Comparison of ENCODE assay signal across 9 mouse cellular contexts in genomic region chr10:117860958-117861357, GRCm38 (mm10). TPM values are rescaled to one million over a fixed set of nuclear protein-coding genes. Genes with fewer than 3 reads are reported as not detected.
A peak's percentile ranks its signal among the peaks of the same experiment; 100 is the strongest.
DNase-seq lines count a peak whose midpoint lies in the region; ATAC-seq and TF ChIP-seq lines count a peak whose summit lies in the region.
"Had no signal": no experiment of that assay in that cellular context is flagged by ENCODE, and none has a peak within 500 bp of the region (broad histone marks: within the 10 kb centered on the region; RNA-seq: fewer than 3 reads in every experiment).

No protein-coding gene starts in this region.

- peak; percentile 54 to 67 for DNase-seq in CD8-positive naive resting alpha-beta T cell, adult 2 months (ENCODE audit: low read depth in 2 of 2, low spot score in 2 of 2)
- DNase-seq in lung, adult 2 months: no peak
- peak; percentile 49 for DNase-seq in spleen, adult 12 weeks (ENCODE audit: low spot score)
- no peak for DNase-seq in cerebellum, postnatal 36 days
- DNase-seq in midbrain, embryonic 14.5 days: no peak
- no peak for DNase-seq in c-Kit-positive CD71-positive TER-119-positive erythroid progenitor cells, embryonic 14.5 days (ENCODE audit: low spot score)
- DNase-seq: kidney, adult 18-20 months had no signal

- no peak for ATAC-seq in midbrain, embryonic 14.5 days (ENCODE audit: low FRiP score, low TSS enrichment)
- no peak for ATAC-seq in frontal cortex, adult (ENCODE audit: low TSS enrichment)

- peak overlapping the region; percentile 64 for H3K4me3 ChIP-seq in bone marrow, adult 2 months (replicated peaks; ENCODE audit: control insufficient read depth, low read depth, low read length)
- peak overlapping the region; percentile 19 for H3K4me3 ChIP-seq in lung, adult 2 months (replicated peaks; ENCODE audit: extremely low read depth, low read depth, low read length)
- no peak overlapping the region for H3K4me3 ChIP-seq in midbrain, embryonic 14.5 days (replicated peaks; ENCODE audit: low read depth, low read length)

- no peak overlapping the region for H3K9ac ChIP-seq in midbrain, embryonic 14.5 days (replicated peaks; ENCODE audit: low read length)

- peaks cover 8% of the 10 kb centered on the region for H3K4me1 ChIP-seq in bone marrow, adult 2 months (ENCODE audit: control insufficient read depth, insufficient read depth, low read length)
- H3K4me1 ChIP-seq in lung, adult 2 months (ENCODE audit: control insufficient read depth, insufficient read depth, low read length): 0 out of 2 replicates have a peak, but pooled peaks cover 2% of the 10 kb centered on the region
- H3K4me1 ChIP-seq in midbrain, embryonic 14.5 days (ENCODE audit: control insufficient read depth, insufficient read depth, low read length): no peaks in the 10 kb centered on the region

- no peak for TF ChIP-seq CTCF in bone marrow, adult 2 months (IDR thresholded peaks at IDR 0.05; ENCODE audit: control insufficient read depth, insufficient read depth, low read length)
- no peak for TF ChIP-seq CTCF in lung, adult 2 months (IDR thresholded peaks at IDR 0.05; ENCODE audit: insufficient read depth, low read length)

- H3K27me3 ChIP-seq in midbrain, embryonic 14.5 days (ENCODE audit: control insufficient read depth, insufficient read depth, low read length): no peaks in the 10 kb centered on the region

- 2% methylated on average over 16 of the region's 16 CpGs for WGBS in bone marrow, adult 2 months
- WGBS in lung, adult 2 months: 44% methylated on average over 16 of the region's 16 CpGs
- 87% methylated on average over 16 of the region's 16 CpGs for WGBS in midbrain, embryonic 14.5 days

- H3K27ac ChIP-seq in bone marrow, adult 2 months (ENCODE audit: control insufficient read depth, insufficient read depth, low read depth, low read length, poor library complexity): peak overlapping the region; percentile 90
- H3K27ac ChIP-seq in midbrain, embryonic 14.5 days (replicated peaks; ENCODE audit: low read depth, low read length): no peak overlapping the region

- H3K36me3 ChIP-seq in midbrain, embryonic 14.5 days (ENCODE audit: control insufficient read depth, insufficient read depth, low read length): no peaks in the 10 kb centered on the region

- H3K9me3 ChIP-seq in midbrain, embryonic 14.5 days (ENCODE audit: control insufficient read depth, low read length): no peaks in the 10 kb centered on the region

- H3K4me2 ChIP-seq in midbrain, embryonic 14.5 days (ENCODE audit: low read length): no peak overlapping the region

- TF ChIP-seq POLR2A in bone marrow, adult 2 months (IDR thresholded peaks at IDR 0.05; ENCODE audit: borderline replicate concordance, control insufficient read depth, low read depth, low read length): peak; percentile 72
- TF ChIP-seq POLR2A in lung, adult 2 months (IDR thresholded peaks at IDR 0.05; ENCODE audit: borderline replicate concordance, extremely low read depth, low read depth, low read length): no peak

RNA-seq across cellular contexts. Expression of gene Rap1b, which starts 15.1 kb away (rescaled TPM):
- 119 and 178 TPM in 2 replicates for polyA plus RNA-seq in bone marrow, adult 2 months (2011; ENCODE audit: insufficient read depth, insufficient read length, low replicate concordance, missing spikeins)
- 57.1 and 71.7 TPM in 2 replicates for polyA plus RNA-seq in lung, adult 2 months (2012; rRNA removed)
- polyA plus RNA-seq in midbrain, embryonic 14.5 days (2014; fragmentation: Nextera tagmentation; extraction: Ambion mirVana): 156 and 185 TPM in 2 replicates

Comparison
In these comparisons a context has a peak if more than half of its experiments do, and no peak if none do; other contexts are left out.
1. DNase-seq: peak in CD8-positive naive resting alpha-beta T cell, adult 2 months (2 of 2) and spleen, adult 12 weeks (single experiment); none in lung, adult 2 months (single experiment), cerebellum, postnatal 36 days (0 of 2), midbrain, embryonic 14.5 days (single experiment) and c-Kit-positive CD71-positive TER-119-positive erythroid progenitor cells, embryonic 14.5 days (single experiment).